Comparison of ENCODE assay signal across 16 mouse cellular contexts in the genomic region with DNA sequence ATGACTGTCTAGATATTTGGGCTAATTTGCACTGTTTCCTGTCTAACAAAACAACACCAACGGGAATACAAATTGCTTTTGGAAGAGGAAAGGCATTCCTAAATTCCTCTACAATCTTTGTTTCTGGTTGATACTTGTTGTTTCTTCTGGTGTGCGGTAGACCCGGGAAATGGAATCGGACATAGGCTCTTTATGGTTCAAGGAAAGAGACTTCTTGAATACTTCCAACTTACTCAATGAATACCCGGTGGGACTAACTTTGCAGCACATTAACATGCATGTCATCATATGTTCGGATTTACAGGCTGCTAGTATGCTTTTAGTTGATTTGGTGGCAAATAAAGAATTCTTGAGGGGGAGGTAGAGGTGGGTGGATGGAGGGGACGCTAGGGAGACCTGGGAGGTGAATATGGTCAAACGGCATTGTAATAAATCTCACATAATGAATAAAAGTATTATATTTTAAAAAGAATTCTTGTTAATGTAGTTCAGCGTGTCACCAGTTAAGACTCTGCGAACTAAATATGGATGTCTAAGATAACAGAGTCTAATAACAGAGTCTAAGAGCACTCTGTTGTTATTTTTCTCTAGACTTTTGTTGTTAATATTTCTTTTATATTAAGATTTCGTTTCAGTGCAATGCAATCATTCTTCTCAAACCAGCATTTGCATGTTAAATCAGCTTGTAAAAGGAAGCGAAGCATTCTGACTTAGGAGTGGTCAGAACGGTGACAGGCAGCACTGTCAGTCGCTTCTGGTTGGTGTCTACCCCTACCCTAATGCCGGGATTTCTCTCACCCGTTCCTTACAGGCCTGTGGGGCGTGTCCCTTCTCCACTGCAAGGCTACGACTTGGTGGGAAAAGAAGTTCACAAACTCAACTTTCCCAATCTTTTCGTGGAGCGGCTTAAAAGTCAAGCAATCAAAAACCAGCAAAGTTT. TPM values are rescaled to one million over a fixed set of nuclear protein-coding genes. Genes with fewer than 3 reads are reported as not detected.
DNase-seq lines count a peak whose midpoint lies in the region; ATAC-seq and TF ChIP-seq lines count a peak whose summit lies in the region.
"Had no signal": no experiment of that assay in that cellular context is flagged by ENCODE, and none has a peak within 500 bp of the region (broad histone marks: within the 10 kb centered on the region; RNA-seq: fewer than 3 reads in every experiment).

No protein-coding gene starts in this region.

- no peak for TF ChIP-seq POLR2A in kidney, adult 2 months (IDR thresholded peaks at IDR 0.05; ENCODE audit: low read depth, low read length)

- 6% methylated on average over 20 of the region's 20 CpGs for WGBS in kidney, adult 2 months
- WGBS in limb, embryonic 11.5 days = 1% methylated on average over 20 of the region's 20 CpGs

- TF ChIP-seq CTCF in kidney, adult 2 months (conservative IDR thresholded peaks at IDR 0.05; ENCODE audit: insufficient read depth, insufficient read length, low read depth, low read length) = no peak

- DNase-seq in cerebellum, postnatal 14 days = peak; percentile 16 to 59
- DNase-seq in kidney, adult 2 months = peak; percentile 14
- no peak for DNase-seq in kidney, postnatal 10 days
- DNase-seq in embryo, embryonic 9.5 days (ENCODE audit: extremely low spot score) = peak; percentile 59
- DNase-seq in limb, embryonic 11.5 days (ENCODE audit: low spot score) = peak; percentile 64
- no peak for DNase-seq in spleen, adult 12 weeks (ENCODE audit: low spot score)
- DNase-seq: cerebellum, adult 8-10 months; lung, postnatal 14 days; thymus, postnatal 14 days had no signal

- no peak overlapping the region for H3K9ac ChIP-seq in limb, embryonic 11.5 days (ENCODE audit: low read length)
- H3K9ac ChIP-seq: heart, embryonic 15.5 days; liver, embryonic 12.5 days; stomach, embryonic 15.5 days had no signal

- no peak overlapping the region for H3K4me3 ChIP-seq in kidney, adult 2 months (ENCODE audit: insufficient read depth, low read depth, low read length)
- no peak overlapping the region for H3K4me3 ChIP-seq in limb, embryonic 11.5 days (ENCODE audit: low read depth, low read length)
- H3K4me3 ChIP-seq: heart, embryonic 15.5 days; liver, embryonic 12.5 days; stomach, embryonic 15.5 days had no signal

- no peaks in the 10 kb centered on the region for H3K9me3 ChIP-seq in limb, embryonic 11.5 days (ENCODE audit: control insufficient read depth, low read length)
- H3K9me3 ChIP-seq: heart, embryonic 15.5 days; liver, embryonic 12.5 days; stomach, embryonic 15.5 days had no signal

- ATAC-seq in cerebellum, adult (ENCODE audit: insufficient number of reproducible peaks, low FRiP score, low TSS enrichment) = no peak
- ATAC-seq in limb, embryonic 11.5 days (ENCODE audit: insufficient number of reproducible peaks, low FRiP score, low TSS enrichment, low read depth) = no peak
- no peak for ATAC-seq in frontal cortex, adult (ENCODE audit: low TSS enrichment)
- ATAC-seq: liver, embryonic 12.5 days had no signal

- no peaks in the 10 kb centered on the region for H3K4me1 ChIP-seq in kidney, adult 2 months (ENCODE audit: control insufficient read depth, insufficient read depth, low read length)
- peaks cover 4% of the 10 kb centered on the region; the same call in 1 of the 2 replicates for H3K4me1 ChIP-seq in limb, embryonic 11.5 days (ENCODE audit: control insufficient read depth, insufficient read depth, low read length)

- H3K27ac ChIP-seq in kidney, adult 2 months (ENCODE audit: insufficient read depth, low read depth, low read length) = no peak overlapping the region
- no peak overlapping the region for H3K27ac ChIP-seq in limb, embryonic 11.5 days (replicated peaks; ENCODE audit: low read depth, low read length)
- H3K27ac ChIP-seq: heart, embryonic 15.5 days; kidney, postnatal 0 days; liver, embryonic 12.5 days; stomach, embryonic 15.5 days had no signal

- peaks cover 17% of the 10 kb centered on the region for H3K27me3 ChIP-seq in kidney, adult 2 months (replicated peaks; ENCODE audit: control insufficient read depth, insufficient read depth, low read length)
- H3K27me3 ChIP-seq in limb, embryonic 11.5 days (ENCODE audit: control insufficient read depth, insufficient read depth, low read length) = peaks cover 73% of the 10 kb centered on the region
- H3K27me3 ChIP-seq: CH12.LX had no signal

- no peaks in the 10 kb centered on the region for H3K36me3 ChIP-seq in kidney, adult 2 months (ENCODE audit: control insufficient read depth, insufficient read depth, low read length)
- no peaks in the 10 kb centered on the region for H3K36me3 ChIP-seq in limb, embryonic 11.5 days (ENCODE audit: control insufficient read depth, insufficient read depth, low read length)
- H3K36me3 ChIP-seq: heart, embryonic 15.5 days; liver, embryonic 12.5 days; stomach, embryonic 15.5 days had no signal

- H3K4me2 ChIP-seq in limb, embryonic 11.5 days (ENCODE audit: low read depth, severe bottlenecking) = no peak overlapping the region
- H3K4me2 ChIP-seq: heart, embryonic 15.5 days; liver, embryonic 12.5 days; stomach, embryonic 15.5 days had no signal

RNA-seq across cellular contexts. Expression of a gene that starts 4.3 kb away (rescaled TPM):
- 0.03 TPM in 1 of 2 replicates, not detected in the other for polyA plus RNA-seq in kidney, adult 2 months (2012; rRNA removed)
- polyA plus RNA-seq in limb, embryonic 11.5 days (2014; fragmentation: Nextera tagmentation; extraction: Ambion mirVana) = not detected in 2 replicates
- polyA plus RNA-seq: heart, embryonic 15.5 days; kidney, postnatal 0 days; liver, embryonic 12.5 days; stomach, embryonic 15.5 days had no signal

Comparison
In these comparisons a context has a peak if more than half of its experiments do, and no peak if none do; other contexts are left out.
1. DNase-seq: peak in cerebellum, postnatal 14 days (2 of 2), kidney, adult 2 months (single experiment), embryo, embryonic 9.5 days (single experiment) and limb, embryonic 11.5 days (single experiment); none in kidney, postnatal 10 days (single experiment) and spleen, adult 12 weeks (single experiment).